29 mouse cellular contexts compared by ENCODE assay signal in the genomic region with DNA sequence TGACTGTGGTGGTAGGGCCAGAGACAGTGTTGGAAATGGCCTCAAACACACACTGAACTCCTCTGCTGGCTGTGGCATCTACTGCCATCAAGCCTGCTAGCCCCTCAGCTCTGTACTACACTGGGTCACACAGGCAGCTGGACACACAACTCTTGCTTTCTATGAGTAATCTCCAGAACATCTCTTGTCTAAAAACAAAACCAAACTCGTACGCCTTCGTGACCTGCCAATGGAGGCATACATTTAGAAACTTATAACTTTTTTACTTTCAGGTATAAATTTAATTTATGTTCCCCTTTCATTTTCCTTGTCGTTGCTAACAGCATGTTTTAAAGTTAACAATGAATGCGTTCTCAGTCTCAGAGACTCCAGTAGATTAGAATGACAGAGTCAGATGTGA.
"Had no signal": no experiment of that assay in that cellular context is flagged by ENCODE, and none has a peak within 500 bp of the region (broad histone marks: within the 10 kb centered on the region; RNA-seq: fewer than 3 reads in every experiment).

No protein-coding gene starts in this region.

- H3K27ac ChIP-seq: limb, embryonic 10.5 days; limb, embryonic 12.5 days; limb, embryonic 13.5 days; limb, embryonic 15.5 days; liver, embryonic 12.5 days; liver, embryonic 13.5 days; liver, embryonic 14.5 days; liver, embryonic 15.5 days; lung, embryonic 15.5 days; macrophage; midbrain, embryonic 12.5 days; midbrain, embryonic 13.5 days; midbrain, embryonic 15.5 days; neural tube, embryonic 12.5 days; neural tube, embryonic 13.5 days had no signal

- H3K4me2 ChIP-seq: limb, embryonic 12.5 days; limb, embryonic 13.5 days; limb, embryonic 15.5 days; liver, embryonic 11.5 days; liver, embryonic 12.5 days; liver, embryonic 13.5 days; liver, embryonic 15.5 days; lung, embryonic 14.5 days; lung, embryonic 15.5 days; midbrain, embryonic 12.5 days; midbrain, embryonic 13.5 days; midbrain, embryonic 15.5 days; neural tube, embryonic 12.5 days; neural tube, embryonic 13.5 days had no signal

- DNase-seq: left cerebral cortex, postnatal 4 days; liver; liver, embryonic 13.5 days; liver, postnatal 0 days; lung, adult 18-20 months; lung, adult 2 months; lung, embryonic 14.5 days; lung, postnatal 10 days; lung, postnatal 14 days; lung, postnatal 36 days; lung, postnatal 4 days had no signal

- H3K9ac ChIP-seq: limb, embryonic 12.5 days; limb, embryonic 13.5 days; limb, embryonic 15.5 days; liver, embryonic 12.5 days; liver, embryonic 13.5 days; liver, embryonic 14.5 days; liver, embryonic 15.5 days; liver, postnatal 0 days; lung, embryonic 14.5 days; lung, embryonic 15.5 days; midbrain, embryonic 12.5 days; midbrain, embryonic 13.5 days; midbrain, embryonic 15.5 days; neural tube, embryonic 12.5 days had no signal

- H3K4me1 ChIP-seq: limb, embryonic 15.5 days; liver, embryonic 12.5 days; liver, embryonic 13.5 days; liver, embryonic 15.5 days had no signal

- H3K9me3 ChIP-seq: limb, embryonic 10.5 days; limb, embryonic 12.5 days; limb, embryonic 13.5 days; limb, embryonic 15.5 days; liver, embryonic 12.5 days; liver, embryonic 13.5 days; liver, embryonic 15.5 days; lung, embryonic 15.5 days; megakaryocyte, embryonic 14.5 days; midbrain, embryonic 12.5 days; midbrain, embryonic 13.5 days; midbrain, embryonic 15.5 days; neural tube, embryonic 12.5 days; neural tube, embryonic 13.5 days had no signal

- ATAC-seq: liver, embryonic 12.5 days; liver, postnatal 0 days; midbrain, embryonic 15.5 days; midbrain, embryonic 16.5 days had no signal

- H3K36me3 ChIP-seq: limb, embryonic 10.5 days; limb, embryonic 12.5 days; limb, embryonic 13.5 days; limb, embryonic 15.5 days; liver, embryonic 12.5 days; liver, embryonic 13.5 days; liver, embryonic 15.5 days; lung, embryonic 15.5 days; midbrain, embryonic 12.5 days; midbrain, embryonic 13.5 days; midbrain, embryonic 15.5 days; neural tube, embryonic 12.5 days; neural tube, embryonic 13.5 days had no signal

- H3K27me3 ChIP-seq: limb, embryonic 12.5 days; limb, embryonic 13.5 days; limb, embryonic 15.5 days; liver, embryonic 13.5 days; liver, embryonic 15.5 days; lung, embryonic 15.5 days; midbrain, embryonic 13.5 days; midbrain, embryonic 15.5 days; neural tube, embryonic 12.5 days; neural tube, embryonic 13.5 days had no signal

- H3K4me3 ChIP-seq: limb, embryonic 10.5 days; limb, embryonic 12.5 days; limb, embryonic 13.5 days; limb, embryonic 15.5 days; liver, embryonic 12.5 days; liver, embryonic 13.5 days; liver, embryonic 15.5 days; lung, embryonic 15.5 days; megakaryocyte, embryonic 14.5 days; midbrain, embryonic 12.5 days; midbrain, embryonic 13.5 days; midbrain, embryonic 15.5 days; myocyte; neural tube, embryonic 12.5 days; neural tube, embryonic 13.5 days had no signal
